Mouse (Mus musculus): ENCODE results near the gene Slc16a1. TPM values are rescaled to one million over a fixed set of nuclear protein-coding genes. Genes with fewer than 3 reads are reported as not detected.

The Slc16a1 gene
- polyA plus RNA-seq, 1 experiment from 2014 or later = 84.1 TPM

DNA sequence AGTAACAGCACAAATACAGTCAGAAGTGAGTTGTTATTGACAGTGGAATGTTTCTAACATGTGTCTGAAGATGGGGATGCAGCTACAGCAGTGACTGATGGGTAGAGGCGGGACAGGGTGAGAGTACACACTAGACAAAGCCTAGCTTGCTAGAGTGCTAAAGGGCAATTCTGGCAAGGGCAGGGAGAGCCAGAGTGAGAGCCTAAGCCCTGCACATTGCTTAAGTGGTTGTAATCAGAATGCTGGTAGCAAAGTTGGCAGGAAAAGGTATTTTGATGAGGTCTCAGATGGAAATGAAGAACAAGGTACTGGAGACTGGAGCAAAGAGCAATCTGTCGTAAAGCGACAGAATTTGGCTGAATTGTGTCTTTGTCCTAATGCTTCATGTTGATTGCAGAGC lies 26.5 kb upstream of the Slc16a1 start:
- H3K9me3 ChIP-seq (replicated peaks; ENCODE audit: control insufficient read depth, low read length) = no peaks in the 10 kb centered on the region
- H3K4me1 ChIP-seq (ENCODE audit: control insufficient read depth, insufficient read depth, low read length) = peaks cover 19% of the 10 kb centered on the region
- H3K9ac ChIP-seq (ENCODE audit: low read length) = no peak overlapping the region
- ATAC-seq (replicated peaks; ENCODE audit: extremely low read depth, insufficient read depth, low FRiP score) = no peak
- no peaks in the 10 kb centered on the region for H3K27me3 ChIP-seq (ENCODE audit: control insufficient read depth, insufficient read depth, low read length)
- no peaks in the 10 kb centered on the region for H3K36me3 ChIP-seq (ENCODE audit: control insufficient read depth, insufficient read depth)
- no peak overlapping the region for H3K27ac ChIP-seq (ENCODE audit: low read length)
- no peak overlapping the region for H3K4me3 ChIP-seq (ENCODE audit: low read length)
- 76% methylated on average over 3 of the region's 3 CpGs for WGBS
- no peak overlapping the region for H3K4me2 ChIP-seq (ENCODE audit: low read depth, low read length)

DNA sequence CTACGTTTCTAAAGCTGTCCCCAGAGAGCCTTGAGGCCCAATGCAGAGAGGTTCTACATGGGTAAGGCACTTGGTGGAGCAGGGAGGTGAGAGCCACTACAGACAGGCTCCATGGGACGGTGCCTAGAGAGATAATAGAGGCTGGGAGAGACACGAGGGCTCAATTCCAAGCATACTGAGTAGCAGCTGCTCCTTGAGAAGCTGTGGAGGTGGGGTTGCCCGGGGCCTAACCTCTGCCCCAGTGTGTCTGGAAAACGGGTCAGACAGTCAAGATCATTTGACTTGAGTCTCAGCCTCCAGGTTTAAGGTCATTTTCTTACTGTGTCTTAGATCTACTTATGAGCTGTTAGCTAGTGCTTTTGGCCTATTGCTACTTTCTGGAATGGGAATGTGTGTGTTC lies 25.4 kb upstream of the Slc16a1 start:
- Histone ChIP-seq H3K4me3 (ENCODE audit: low read length) (no peak overlapping the region), H3K9ac (ENCODE audit: low read length) (no peak overlapping the region), H3K4me2 (ENCODE audit: low read depth, low read length) (no peak overlapping the region), H3K27me3 (ENCODE audit: control insufficient read depth, insufficient read depth, low read length) (no peaks in the 10 kb centered on the region), H3K27ac (ENCODE audit: low read length) (no peak overlapping the region), H3K4me1 (ENCODE audit: control insufficient read depth, insufficient read depth, low read length) (peaks cover 19% of the 10 kb centered on the region), H3K9me3 (replicated peaks; ENCODE audit: control insufficient read depth, low read length) (no peaks in the 10 kb centered on the region), H3K36me3 (ENCODE audit: control insufficient read depth, insufficient read depth) (no peaks in the 10 kb centered on the region)
- WGBS = 43% methylated on average over 5 of the region's 5 CpGs
- no peak for ATAC-seq (replicated peaks; ENCODE audit: extremely low read depth, insufficient read depth, low FRiP score)

DNA sequence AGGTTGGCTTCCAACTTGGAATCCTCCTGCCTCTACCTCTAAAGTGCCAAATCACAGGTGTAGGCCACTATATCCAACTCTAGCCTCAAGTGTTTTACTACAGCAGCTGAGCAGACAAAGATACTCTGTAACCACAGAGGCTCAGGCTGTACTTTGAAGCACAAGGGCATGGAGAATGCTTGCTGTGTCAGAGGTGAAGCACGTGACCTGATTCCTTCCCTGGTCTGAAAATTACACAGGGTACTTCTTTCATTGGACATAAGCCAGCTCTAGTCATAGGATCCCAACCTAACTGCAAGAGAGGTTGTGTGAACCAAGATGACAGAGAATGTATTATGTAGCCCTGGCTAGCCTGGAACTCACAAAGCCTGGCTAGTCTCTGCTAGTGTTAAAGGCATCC lies 24.4 kb upstream of the Slc16a1 start:
- no peaks in the 10 kb centered on the region for H3K36me3 ChIP-seq (ENCODE audit: control insufficient read depth, insufficient read depth)
- no peak overlapping the region for H3K4me3 ChIP-seq (ENCODE audit: low read length)
- peaks cover 19% of the 10 kb centered on the region for H3K4me1 ChIP-seq (ENCODE audit: control insufficient read depth, insufficient read depth, low read length)
- no peak overlapping the region for H3K9ac ChIP-seq (ENCODE audit: low read length)
- no peaks in the 10 kb centered on the region for H3K9me3 ChIP-seq (replicated peaks; ENCODE audit: control insufficient read depth, low read length)
- H3K4me2 ChIP-seq (ENCODE audit: low read depth, low read length) = no peak overlapping the region
- WGBS = 39% methylated on average over 1 of the region's 1 CpGs
- H3K27ac ChIP-seq (ENCODE audit: low read length) = no peak overlapping the region
- H3K27me3 ChIP-seq (ENCODE audit: control insufficient read depth, insufficient read depth, low read length) = no peaks in the 10 kb centered on the region
- ATAC-seq (replicated peaks; ENCODE audit: extremely low read depth, insufficient read depth, low FRiP score) = no peak

DNA sequence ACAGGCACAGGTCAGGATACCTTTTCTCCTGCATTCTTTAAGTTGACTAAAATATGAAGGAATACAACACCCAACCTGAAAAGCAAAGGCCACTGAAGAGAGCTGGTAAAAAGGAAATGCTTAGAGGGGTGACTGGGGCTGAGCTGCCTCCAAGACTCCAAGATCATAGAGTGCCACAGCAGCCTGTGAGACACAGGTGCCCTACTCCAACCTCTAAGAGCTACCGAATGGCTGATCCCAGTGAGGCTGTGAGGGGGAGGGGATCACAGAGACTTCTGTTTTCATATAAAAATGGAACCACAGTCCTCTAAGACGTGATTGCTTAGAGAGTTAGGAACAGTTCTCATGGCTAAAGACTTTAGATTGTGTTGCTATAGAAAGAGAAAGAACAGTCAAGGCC lies 23.3 kb upstream of the Slc16a1 start:
- Histone ChIP-seq H3K36me3 (ENCODE audit: control insufficient read depth, insufficient read depth) (no peaks in the 10 kb centered on the region), H3K4me3 (ENCODE audit: low read length) (no peak overlapping the region), H3K4me1 (ENCODE audit: control insufficient read depth, insufficient read depth, low read length) (peaks cover 15% of the 10 kb centered on the region), H3K27me3 (ENCODE audit: control insufficient read depth, insufficient read depth, low read length) (no peaks in the 10 kb centered on the region), H3K4me2 (ENCODE audit: low read depth, low read length) (no peak overlapping the region), H3K27ac (ENCODE audit: low read length) (no peak overlapping the region), H3K9ac (ENCODE audit: low read length) (no peak overlapping the region), H3K9me3 (replicated peaks; ENCODE audit: control insufficient read depth, low read length) (no peaks in the 10 kb centered on the region)
- no peak for ATAC-seq (replicated peaks; ENCODE audit: extremely low read depth, insufficient read depth, low FRiP score)
- 78% methylated on average over 2 of the region's 2 CpGs for WGBS

DNA sequence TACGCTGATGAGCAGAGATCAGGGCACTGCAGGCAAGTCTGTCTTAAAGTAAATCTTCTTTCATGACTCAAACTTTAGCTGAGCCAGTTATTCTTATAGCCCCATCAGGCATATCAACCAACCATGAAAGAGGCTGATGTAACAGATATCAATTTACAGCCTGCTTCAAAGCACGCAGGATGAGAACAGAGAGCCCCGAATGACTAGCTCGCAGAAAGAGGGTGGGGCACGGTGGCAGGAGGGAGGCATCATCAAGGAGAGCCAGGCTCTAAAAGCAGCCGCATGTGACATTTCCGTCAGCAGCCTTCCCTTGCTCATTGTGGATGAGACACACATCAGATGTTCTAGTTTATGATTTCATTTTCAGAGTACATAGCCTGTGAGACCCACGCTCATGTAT lies 22.3 kb upstream of the Slc16a1 start:
- no peaks in the 10 kb centered on the region for H3K36me3 ChIP-seq (ENCODE audit: control insufficient read depth, insufficient read depth)
- no peak overlapping the region for H3K4me2 ChIP-seq (ENCODE audit: low read depth, low read length)
- ATAC-seq (replicated peaks; ENCODE audit: extremely low read depth, insufficient read depth, low FRiP score) = peak; percentile 16; the same call in 1 of the 2 replicates
- 41% methylated on average over 8 of the region's 8 CpGs for WGBS
- H3K4me1 ChIP-seq (ENCODE audit: control insufficient read depth, insufficient read depth, low read length) = peaks cover 12% of the 10 kb centered on the region
- H3K9me3 ChIP-seq (replicated peaks; ENCODE audit: control insufficient read depth, low read length) = no peaks in the 10 kb centered on the region
- no peaks in the 10 kb centered on the region for H3K27me3 ChIP-seq (ENCODE audit: control insufficient read depth, insufficient read depth, low read length)
- H3K9ac ChIP-seq (ENCODE audit: low read length) = no peak overlapping the region
- no peak overlapping the region for H3K27ac ChIP-seq (ENCODE audit: low read length)
- H3K4me3 ChIP-seq (ENCODE audit: low read length) = no peak overlapping the region

DNA sequence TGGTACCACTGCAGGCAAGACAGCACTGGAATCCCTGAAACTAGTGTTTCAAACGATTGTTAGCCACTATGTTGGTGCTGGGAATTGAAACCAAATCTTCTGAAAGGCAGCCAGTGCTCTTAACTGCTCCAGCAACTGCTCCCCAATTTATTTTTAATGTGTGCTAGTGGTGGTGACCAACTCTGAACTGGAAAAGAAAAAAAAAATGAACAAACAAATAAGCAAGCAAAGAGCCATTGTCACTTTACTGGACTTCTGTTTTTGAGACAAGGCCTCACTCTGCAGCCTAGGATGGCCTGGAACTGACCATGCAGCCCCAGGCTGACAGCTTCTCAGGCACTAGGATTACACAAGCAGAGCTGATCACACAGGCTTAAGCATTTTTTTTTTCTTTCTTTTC lies 16.6 kb upstream of the Slc16a1 start:
- H3K27me3 ChIP-seq (ENCODE audit: control insufficient read depth, insufficient read depth, low read length) = no peaks in the 10 kb centered on the region
- H3K4me1 ChIP-seq (ENCODE audit: control insufficient read depth, insufficient read depth, low read length) = peaks cover 2% of the 10 kb centered on the region; the same call in 1 of the 2 replicates
- ATAC-seq (replicated peaks; ENCODE audit: extremely low read depth, insufficient read depth, low FRiP score) = no peak
- no peak overlapping the region for H3K4me3 ChIP-seq (ENCODE audit: low read length)
- no peak overlapping the region for H3K27ac ChIP-seq (ENCODE audit: low read length)
- no peak overlapping the region for H3K4me2 ChIP-seq (ENCODE audit: low read depth, low read length)
- H3K36me3 ChIP-seq (ENCODE audit: control insufficient read depth, insufficient read depth) = no peaks in the 10 kb centered on the region
- no peak overlapping the region for H3K9ac ChIP-seq (ENCODE audit: low read length)
- H3K9me3 ChIP-seq (replicated peaks; ENCODE audit: control insufficient read depth, low read length) = no peaks in the 10 kb centered on the region
- WGBS = 55% methylated on average over 1 of the region's 1 CpGs

DNA sequence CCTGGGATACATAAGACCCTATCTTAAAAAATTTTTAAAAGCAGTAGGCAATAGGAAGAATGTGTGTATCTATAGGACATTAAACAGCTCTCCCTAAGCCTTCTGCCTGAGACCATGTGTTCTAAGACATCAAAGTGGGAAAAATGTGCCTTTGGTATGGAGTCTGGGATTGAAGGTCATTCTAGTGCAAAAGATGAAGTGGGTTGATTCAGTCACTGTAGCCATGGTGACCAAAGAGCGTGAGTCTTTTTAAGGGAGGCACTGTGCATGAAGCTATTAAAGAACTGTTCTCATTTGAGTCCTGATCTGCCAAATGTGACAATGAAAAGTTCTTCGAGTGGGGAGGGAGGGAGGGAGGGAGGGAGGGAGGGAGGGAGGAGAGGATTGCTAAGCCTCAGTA lies 8.7 kb upstream of the Slc16a1 start:
- Histone ChIP-seq H3K9me3 (replicated peaks; ENCODE audit: control insufficient read depth, low read length) (no peaks in the 10 kb centered on the region), H3K27ac (ENCODE audit: low read length) (no peak overlapping the region), H3K4me3 (ENCODE audit: low read length) (no peak overlapping the region), H3K36me3 (ENCODE audit: control insufficient read depth, insufficient read depth) (no peaks in the 10 kb centered on the region; the same call in 1 of the 2 replicates), H3K27me3 (ENCODE audit: control insufficient read depth, insufficient read depth, low read length) (no peaks in the 10 kb centered on the region), H3K9ac (ENCODE audit: low read length) (no peak overlapping the region), H3K4me1 (ENCODE audit: control insufficient read depth, insufficient read depth, low read length) (0 out of 2 replicates have a peak, but pooled peaks cover 2% of the 10 kb centered on the region), H3K4me2 (ENCODE audit: low read depth, low read length) (no peak overlapping the region)
- WGBS = 53% methylated on average over 2 of the region's 2 CpGs
- no peak for ATAC-seq (replicated peaks; ENCODE audit: extremely low read depth, insufficient read depth, low FRiP score)

DNA sequence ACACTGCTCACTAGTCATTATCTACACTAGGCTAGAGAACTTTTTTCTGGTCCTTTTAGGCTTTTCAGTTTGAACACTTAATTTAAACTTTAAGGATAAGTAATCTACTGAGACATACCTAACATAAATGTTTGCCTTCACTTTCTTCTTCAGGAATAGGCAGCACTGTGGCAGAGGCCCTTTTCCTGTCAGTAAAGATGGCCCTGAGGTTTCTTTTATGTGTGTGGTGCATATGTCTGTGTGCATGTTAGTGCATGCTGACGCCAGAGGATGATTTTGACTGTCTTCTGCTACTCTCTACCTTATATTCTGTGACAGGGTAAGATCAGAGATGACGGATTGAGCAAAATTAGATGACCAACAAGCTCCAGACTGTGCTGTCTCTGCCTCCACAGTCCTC lies 7.5 kb upstream of the Slc16a1 start:
- Histone ChIP-seq H3K4me3 (ENCODE audit: low read length) (no peak overlapping the region), H3K9me3 (replicated peaks; ENCODE audit: control insufficient read depth, low read length) (no peaks in the 10 kb centered on the region), H3K4me1 (ENCODE audit: control insufficient read depth, insufficient read depth, low read length) (0 out of 2 replicates have a peak, but pooled peaks cover 2% of the 10 kb centered on the region), H3K27ac (ENCODE audit: low read length) (no peak overlapping the region), H3K4me2 (ENCODE audit: low read depth, low read length) (no peak overlapping the region), H3K36me3 (ENCODE audit: control insufficient read depth, insufficient read depth) (no peaks in the 10 kb centered on the region; the same call in 1 of the 2 replicates), H3K9ac (ENCODE audit: low read length) (no peak overlapping the region), H3K27me3 (ENCODE audit: control insufficient read depth, insufficient read depth, low read length) (no peaks in the 10 kb centered on the region)
- no peak for ATAC-seq (replicated peaks; ENCODE audit: extremely low read depth, insufficient read depth, low FRiP score)
- 83% methylated on average over 2 of the region's 2 CpGs for WGBS

DNA sequence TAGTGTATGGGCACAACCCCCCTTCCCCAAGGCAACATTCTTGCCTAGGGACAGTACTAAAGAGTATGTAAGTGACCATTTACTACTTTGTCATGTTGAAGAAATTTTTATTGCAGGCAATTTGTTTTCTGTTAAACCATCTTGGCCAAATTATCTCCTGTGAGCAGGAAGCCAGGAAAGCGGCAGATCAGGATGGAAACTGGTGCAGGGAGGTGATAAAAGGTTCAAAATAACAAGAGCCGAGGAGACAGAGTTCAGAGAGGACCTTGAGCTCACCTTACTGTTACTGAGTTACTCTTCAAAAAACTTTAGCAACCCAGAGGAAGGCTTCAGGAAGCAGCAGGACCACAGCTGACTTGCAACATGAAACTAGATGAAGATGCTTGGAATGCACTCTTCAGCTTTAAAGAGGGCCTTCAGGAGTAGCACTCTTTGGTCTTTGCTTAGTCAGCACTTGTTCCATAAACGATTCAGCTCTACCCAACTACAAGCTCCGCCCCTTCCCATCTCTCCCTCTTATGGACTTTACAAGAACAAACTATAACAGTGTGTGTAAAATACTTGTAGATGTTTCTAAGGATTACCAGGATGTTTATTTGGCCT lies 5.8 kb upstream of the Slc16a1 start:
- ATAC-seq (replicated peaks; ENCODE audit: extremely low read depth, insufficient read depth, low FRiP score) = no peak
- Histone ChIP-seq H3K27ac (ENCODE audit: low read length) (no peak overlapping the region), H3K4me3 (ENCODE audit: low read length) (no peak overlapping the region), H3K27me3 (ENCODE audit: control insufficient read depth, insufficient read depth, low read length) (no peaks in the 10 kb centered on the region), H3K4me1 (ENCODE audit: control insufficient read depth, insufficient read depth, low read length) (0 out of 2 replicates have a peak, but pooled peaks cover 2% of the 10 kb centered on the region), H3K36me3 (ENCODE audit: control insufficient read depth, insufficient read depth) (no peaks in the 10 kb centered on the region; the same call in 1 of the 2 replicates), H3K4me2 (ENCODE audit: low read depth, low read length) (no peak overlapping the region), H3K9ac (ENCODE audit: low read length) (no peak overlapping the region), H3K9me3 (replicated peaks; ENCODE audit: control insufficient read depth, low read length) (no peaks in the 10 kb centered on the region)
- 54% methylated on average over 4 of the region's 4 CpGs for WGBS
